Mouse (Mus musculus): ENCODE data around the gene Hax1.
A peak's percentile ranks its signal among the peaks of the same experiment; 100 is the strongest.

Gene Hax1

DNA sequence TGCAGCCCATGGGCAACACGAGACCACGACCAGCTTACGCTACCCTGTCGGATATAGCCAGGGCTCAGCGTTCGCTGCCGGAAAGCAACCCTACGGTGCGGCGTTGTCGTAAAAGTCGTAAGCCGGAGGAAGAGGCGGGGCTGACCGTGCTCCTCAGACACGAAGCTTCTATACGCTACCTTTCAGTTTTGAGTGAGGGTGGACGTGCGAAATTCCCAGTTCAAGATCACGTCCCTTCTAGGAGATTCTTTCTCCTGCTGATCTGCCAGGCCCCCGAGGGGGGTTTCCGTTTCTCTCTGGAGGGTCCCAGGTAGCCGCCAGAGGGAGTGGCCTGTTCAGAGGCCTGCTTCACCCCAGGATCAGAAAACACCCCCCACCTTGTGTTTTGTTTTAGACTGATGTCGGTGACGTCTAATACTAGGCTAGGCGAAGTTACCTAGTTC lies at the start of gene Hax1:
Hax1 (minus strand) TSS at position 169 of the 443 bp plus-strand sequence.
- ATAC-seq (ENCODE audit: low TSS enrichment), result peak; percentile 85

- no peak for ATAC-seq (ENCODE audit: low TSS enrichment)
Measured at GRCm38 (mm10) chr3:90036263-90036662, 37.7 kb upstream of the Hax1 start.

DNA sequence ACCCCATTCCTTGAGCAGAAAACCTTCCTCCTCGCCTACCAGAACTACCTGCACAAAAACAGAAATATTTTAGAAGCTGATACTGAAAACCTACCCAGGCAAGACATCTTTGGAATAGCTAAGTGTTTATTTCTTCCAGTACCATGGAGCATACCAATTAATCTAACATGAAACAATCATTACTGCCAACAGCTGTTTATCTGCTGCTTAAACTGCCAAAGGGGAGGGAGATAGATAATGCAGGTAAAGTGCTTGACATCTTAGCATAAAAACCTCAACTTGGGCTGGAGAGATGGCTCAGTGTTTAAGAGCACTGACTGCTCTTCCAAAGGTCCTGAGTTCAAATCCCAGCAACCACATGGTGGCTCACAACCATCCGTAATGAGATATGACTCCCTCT lies 36.1 kb upstream of the Hax1 start:
- no peak for ATAC-seq (ENCODE audit: low TSS enrichment)

GRCm38 (mm10) chr3:90016626-90017025 lies 18.0 kb upstream of the Hax1 start:
- no peak for ATAC-seq (ENCODE audit: low TSS enrichment)

DNA sequence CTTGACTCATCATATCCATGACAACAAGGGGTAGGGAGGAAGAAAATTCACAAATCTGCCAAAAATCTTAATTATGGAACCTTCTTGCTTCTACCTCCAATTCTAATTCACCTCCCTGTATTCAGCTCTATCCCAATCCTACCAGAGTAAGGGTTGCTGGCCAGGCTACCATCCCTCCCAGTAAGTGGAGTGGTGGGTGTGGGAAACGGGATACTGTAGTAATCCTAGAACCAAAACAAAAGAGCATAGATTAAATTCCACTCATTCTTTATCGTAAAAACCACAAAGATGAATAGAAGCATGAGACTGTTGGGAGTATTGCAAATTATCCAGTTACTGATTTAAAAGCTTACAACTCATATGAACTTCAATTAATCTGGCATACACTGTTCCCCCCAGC lies 11.7 kb upstream of the Hax1 start:
- no peak for ATAC-seq (ENCODE audit: low TSS enrichment)

DNA sequence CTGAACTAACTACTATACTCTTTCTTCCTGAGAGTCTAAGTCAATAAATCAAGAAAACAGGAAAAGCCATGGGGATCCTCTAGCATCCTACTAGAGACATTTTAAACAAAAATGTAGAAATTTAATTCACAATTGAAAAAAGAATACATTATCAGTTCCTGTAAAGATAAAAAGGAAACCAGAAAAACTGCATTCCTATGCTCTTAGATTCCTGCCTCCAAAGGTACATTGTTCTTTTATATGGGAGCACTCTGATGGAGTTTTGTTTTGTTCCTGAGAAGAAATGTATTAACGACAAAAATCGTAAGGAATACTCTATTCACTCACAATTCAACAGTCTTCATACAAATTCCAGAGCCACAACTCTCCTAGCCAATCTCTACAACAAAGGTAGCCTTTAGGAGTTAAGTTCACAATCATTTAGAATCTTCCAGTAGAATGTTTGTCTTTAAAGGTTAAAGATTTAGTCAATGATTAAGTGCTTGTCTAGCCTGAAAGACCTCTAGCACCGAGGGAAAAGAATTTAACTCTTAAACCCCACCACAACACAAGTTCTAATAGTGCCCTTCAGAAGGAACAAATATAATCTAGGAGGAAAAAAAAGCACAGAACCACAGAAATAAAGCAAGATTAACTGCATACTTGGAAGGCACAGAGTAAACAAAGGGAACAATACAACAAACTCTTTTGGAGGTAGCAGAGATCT lies 5.7 kb upstream of the Hax1 start:
- no peak for ATAC-seq (ENCODE audit: low TSS enrichment)

DNA sequence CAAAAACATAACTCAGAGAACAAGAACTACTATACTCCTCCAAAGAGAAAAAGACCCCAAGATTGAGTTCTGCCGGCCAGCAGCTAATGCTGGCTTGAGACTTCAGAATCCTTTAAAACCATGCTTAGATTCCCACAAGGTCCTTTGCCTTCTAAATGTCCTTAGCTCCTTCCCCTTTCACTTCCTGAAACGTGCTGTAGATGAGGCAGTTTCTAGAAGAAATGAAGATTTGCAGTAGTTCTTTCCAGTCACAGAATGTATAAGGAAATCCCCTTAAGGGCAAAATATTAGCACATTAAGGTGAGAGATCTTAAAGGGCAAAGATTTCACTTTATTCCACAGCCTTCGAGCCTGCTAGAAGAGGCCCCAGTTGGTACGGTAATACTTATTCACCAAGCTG lies 1.2 kb upstream of the Hax1 start:
- ATAC-seq (ENCODE audit: low TSS enrichment), result no peak

- peak; percentile 32; the same call in 1 of the 2 replicates for ATAC-seq (ENCODE audit: low TSS enrichment)
Measured at GRCm38 (mm10) chr3:89999090-89999489, 510 bp upstream of the Hax1 start.

- peak; percentile 44; the same call in 1 of the 2 replicates for ATAC-seq (ENCODE audit: low TSS enrichment)
Measured at GRCm38 (mm10) chr3:89997791-89998495, 637 bp downstream of the Hax1 start.

- no peak for ATAC-seq (ENCODE audit: low TSS enrichment)
Measured at GRCm38 (mm10) chr3:89994807-89995515, 3.6 kb downstream of the Hax1 start.

DNA sequence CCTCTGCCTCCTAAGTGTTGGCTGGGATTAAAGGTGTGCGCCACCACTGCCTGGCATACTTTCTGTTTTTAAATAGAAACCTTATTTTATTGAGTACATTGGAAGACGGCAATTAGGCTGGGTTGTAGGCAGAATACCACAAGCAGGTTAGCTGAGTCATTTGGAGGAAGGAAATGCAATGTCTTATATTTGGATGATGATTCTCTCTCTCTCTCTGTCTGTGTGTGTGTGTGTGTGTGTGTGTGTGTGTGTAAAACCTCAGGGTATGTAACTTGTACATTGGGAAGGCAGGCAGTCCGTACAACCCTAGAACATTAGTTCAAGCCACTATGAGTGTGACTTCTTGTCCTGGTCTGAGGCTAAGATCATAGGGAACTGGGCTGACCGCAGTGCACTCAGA lies 10.8 kb downstream of the Hax1 start:
- ATAC-seq (ENCODE audit: low TSS enrichment), result no peak

DNA sequence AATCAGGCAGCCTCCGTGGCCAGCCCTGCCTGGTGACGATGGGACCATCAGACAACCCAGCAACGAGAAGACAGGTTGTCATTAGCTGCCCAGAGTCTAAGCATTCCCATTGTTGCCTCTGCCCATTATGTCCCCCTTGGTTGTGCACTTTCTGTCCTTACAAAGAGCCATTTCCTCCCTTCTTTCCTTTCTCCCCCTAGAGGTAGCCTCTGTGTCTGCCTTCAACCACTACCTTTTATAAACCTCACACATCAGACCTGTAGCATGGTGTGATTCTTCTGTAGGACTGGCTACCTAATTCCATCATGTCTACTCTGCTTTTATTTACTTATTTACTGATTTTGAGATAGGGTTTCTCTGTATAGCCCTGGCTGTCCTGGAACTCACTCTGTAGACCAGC lies 11.4 kb downstream of the Hax1 start:
- no peak for ATAC-seq (ENCODE audit: low TSS enrichment)

DNA sequence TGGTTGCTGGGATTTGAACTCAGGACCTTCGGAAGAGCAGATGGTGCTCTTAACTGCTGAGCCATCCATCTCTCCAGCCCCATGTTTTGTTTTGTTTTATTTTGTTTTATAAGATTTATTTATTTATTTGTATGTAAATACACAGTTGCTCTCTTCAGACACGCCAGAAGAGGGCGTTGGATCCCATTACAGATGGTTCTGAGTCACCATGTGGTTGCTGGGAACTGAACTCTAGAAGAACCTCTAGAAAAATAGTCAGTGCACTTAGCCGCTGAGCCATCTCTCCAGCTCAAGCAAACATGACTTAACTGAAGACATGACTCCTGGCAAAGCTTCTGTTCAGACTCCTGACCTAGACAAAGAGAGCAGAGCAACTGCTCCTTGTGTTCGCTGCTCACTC lies 16.2 kb downstream of the Hax1 start:
- ATAC-seq (ENCODE audit: low TSS enrichment), result no peak

DNA sequence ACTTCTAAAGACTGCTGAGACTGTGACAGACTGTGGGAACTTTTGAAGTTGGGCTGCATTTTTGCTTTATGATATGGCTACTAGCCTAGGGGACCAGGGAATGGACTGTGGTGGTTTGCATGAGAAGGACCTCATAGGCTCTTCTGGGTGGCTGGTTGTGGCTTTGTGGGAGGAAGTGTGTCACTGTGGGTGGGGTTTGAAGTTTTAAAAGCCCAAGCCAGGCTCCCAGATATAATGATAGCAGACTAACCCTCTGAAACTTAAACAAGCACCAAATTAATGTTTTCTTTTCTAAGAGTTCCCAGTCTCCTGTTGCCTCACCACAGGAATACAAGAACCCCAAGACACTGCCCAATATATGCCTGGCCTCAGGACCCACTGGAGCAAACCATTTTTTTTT lies 21.7 kb downstream of the Hax1 start:
- ATAC-seq (ENCODE audit: low TSS enrichment), result no peak

- no peak for ATAC-seq (ENCODE audit: low TSS enrichment)
Measured at GRCm38 (mm10) chr3:89968509-89968908, 30.1 kb downstream of the Hax1 start.

- ATAC-seq (ENCODE audit: low TSS enrichment), result no peak
Measured at GRCm38 (mm10) chr3:89966946-89967345, 31.6 kb downstream of the Hax1 start.

- ATAC-seq (ENCODE audit: low TSS enrichment), result no peak
Measured at GRCm38 (mm10) chr3:89965972-89966371, 32.6 kb downstream of the Hax1 start.

GRCm38 (mm10) chr3:89965557-89965956 lies 33.0 kb downstream of the Hax1 start:
- no peak for ATAC-seq (ENCODE audit: low TSS enrichment)

- ATAC-seq (ENCODE audit: low TSS enrichment), result peak; percentile 44
Measured at GRCm38 (mm10) chr3:89963926-89964739, 34.4 kb downstream of the Hax1 start.

GRCm38 (mm10) chr3:89963221-89963763 lies 35.3 kb downstream of the Hax1 start, which contains the start of gene Atp8b2:
Atp8b2 (minus strand) TSS chr3:89963508.
- ATAC-seq (ENCODE audit: low TSS enrichment), result no peak

DNA sequence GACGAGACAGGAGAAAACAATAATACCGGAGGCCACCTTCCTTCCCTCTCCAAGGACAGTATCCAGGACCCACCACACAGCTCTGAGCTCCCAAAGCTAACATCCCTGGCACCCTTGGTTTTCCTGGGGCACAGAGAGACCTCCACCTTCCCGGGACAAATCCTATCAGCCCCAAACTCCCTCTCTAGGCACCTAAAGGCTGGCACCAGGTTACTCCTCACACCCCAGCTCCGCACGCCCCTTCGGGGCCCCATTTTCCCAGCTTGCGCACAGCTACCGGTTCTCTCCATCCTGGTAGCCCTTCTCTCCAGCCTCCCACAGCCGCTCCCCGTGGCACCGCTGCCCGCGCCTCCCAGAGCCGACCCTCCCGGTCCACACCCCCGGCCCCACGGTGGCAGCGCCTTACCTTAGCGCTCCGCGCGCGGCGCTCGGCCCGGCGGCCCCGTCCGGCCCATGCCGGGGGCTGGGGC lies 35.8 kb downstream of the Hax1 start:
- ATAC-seq (ENCODE audit: low TSS enrichment), result no peak
